Mouse (Mus musculus) embryonic facial prominence, embryonic 10.5 days (tissue): ENCODE results near the gene Zfp14. TPM values are rescaled to one million over a fixed set of nuclear protein-coding genes. Genes with fewer than 3 reads are reported as not detected.

ENCODE experiments used
- DNase-seq: peaks from one replicate; pipeline ENCODE4 v3.0.0-alpha.2; 2017; ENCODE audit warnings: low spot score
- H3K27ac ChIP-seq: fragments of 300-500 bp; sonication (generic); replicated peaks from 2 replicates; pipeline ENCODE4 v1.5.1; 2016; ENCODE audit warnings: mild to moderate bottlenecking
- H3K27me3 ChIP-seq: fragments of 300-500 bp; sonication (generic); replicated peaks from 2 replicates; pipeline ENCODE4 v1.6.1; 2016; ENCODE audit warnings: low read depth, mild to moderate bottlenecking; ENCODE audit not compliant: poor library complexity, severe bottlenecking
- H3K36me3 ChIP-seq: fragments of 300-500 bp; sonication (generic); replicated peaks from 2 replicates; pipeline ENCODE4 v1.6.1; 2016; ENCODE audit warnings: mild to moderate bottlenecking, moderate library complexity
- H3K4me1 ChIP-seq: fragments of 300-500 bp; sonication (generic); 2 replicates; pipeline ENCODE4 v1.6.1; 2016
- H3K4me3 ChIP-seq: fragments of 300-500 bp; sonication (generic); 2 replicates; pipeline ENCODE4 v1.5.1; 2016; ENCODE audit warnings: mild to moderate bottlenecking, moderate library complexity
- H3K9me3 ChIP-seq: fragments of 300-500 bp; sonication (generic); 2 replicates; pipeline ENCODE4 v1.6.1; 2016; ENCODE audit warnings: mild to moderate bottlenecking
- WGBS: fragments of 180-500 bp; shearing (Covaris S2); methylation state at CpG from one replicate; pipeline ENCODE4 v1.1.7; 2016; 5-methylcytosine and 5-hydroxymethylcytosine counted together
- microRNA-seq: library from miRNA; unstranded; fragments of <30 nt; microRNA quantifications from one replicate; pipeline ENCODE4, GENCODE M21; 2017
- polyA plus RNA-seq: library from polyadenylated mRNA; unstranded; fragments of >200 nt; fragmentation: Nextera tagmentation; extraction: Ambion mirVana; gene quantifications from 2 replicates; pipeline ENCODE4 v1.2.1, GENCODE M21; 2016

Gene Zfp14
- polyA plus RNA-seq, 1 experiment from 2014 or later, result 4.5 TPM

- DNase-seq, result no peak
- Histone ChIP-seq H3K9me3 (peaks cover 3% of the 10 kb centered on the region; the same call in 1 of the 2 replicates), H3K4me1 (no peaks in the 10 kb centered on the region), H3K27me3 (no peaks in the 10 kb centered on the region), H3K36me3 (peaks cover 94% of the 10 kb centered on the region), H3K4me3 (no peak overlapping the region), H3K27ac (no peak overlapping the region)
- WGBS, result 96% methylated on average over 8 of the region's 8 CpGs
Measured at GRCm38 (mm10) chr7:29992698-29993097, 58.5 kb downstream of the Zfp14 start.

- DNase-seq, result no peak
- Histone ChIP-seq H3K4me1 (peaks cover 12% of the 10 kb centered on the region), H3K4me3 (no peak overlapping the region), H3K36me3 (peaks cover 81% of the 10 kb centered on the region), H3K9me3 (peaks cover 3% of the 10 kb centered on the region; the same call in 1 of the 2 replicates), H3K27me3 (no peaks in the 10 kb centered on the region), H3K27ac (no peak overlapping the region)
- WGBS, result 87% methylated on average over 11 of the region's 11 CpGs
Measured at GRCm38 (mm10) chr7:29989031-29989430, 62.1 kb downstream of the Zfp14 start.

GRCm38 (mm10) chr7:29987551-29987950 is 63.6 kb downstream of the Zfp14 start:
- Histone ChIP-seq H3K9me3 (no peaks in the 10 kb centered on the region), H3K4me3 (no peak overlapping the region), H3K4me1 (peaks cover 18% of the 10 kb centered on the region), H3K27me3 (no peaks in the 10 kb centered on the region), H3K36me3 (peaks cover 67% of the 10 kb centered on the region), H3K27ac (no peak overlapping the region)
- 90% methylated on average over 5 of the region's 5 CpGs for WGBS
- no peak for DNase-seq

Small RNAs within 50 kb of the gene (microRNA-seq; reads per million reads assigned to microRNA genes)
- gene Gm23368, result not detected

Other genes starting within 250 kb of the Zfp14 start
- gene Zfp790, start 235.3 kb downstream of the Zfp14 start, polyA plus RNA-seq, result 15.9 and 16.4 TPM in 2 replicates
- 10.1 and 10.7 TPM in 2 replicates for gene Zfp940, start 197.7 kb downstream of the Zfp14 start, polyA plus RNA-seq
- gene Zfp420, start 191.4 kb downstream of the Zfp14 start, polyA plus RNA-seq, result 8.1 and 8.6 TPM in 2 replicates
- gene Zfp27, start 144.8 kb downstream of the Zfp14 start, polyA plus RNA-seq, result 9.5 and 10.0 TPM in 2 replicates
- 4.6 and 6.3 TPM in 2 replicates for gene Zfp383, start 143.2 kb downstream of the Zfp14 start, polyA plus RNA-seq
- 13.9 and 14.7 TPM in 2 replicates for gene Zfp74, start 97.3 kb downstream of the Zfp14 start, polyA plus RNA-seq
- 30.4 and 34.3 TPM in 2 replicates for gene Zfp568, start 67.4 kb downstream of the Zfp14 start, polyA plus RNA-seq
- gene Zfp82, start 21.5 kb upstream of the Zfp14 start, polyA plus RNA-seq, result 5.6 and 6.4 TPM in 2 replicates
- 1.6 and 4.8 TPM in 2 replicates for gene Gm26920, start 39.0 kb upstream of the Zfp14 start, polyA plus RNA-seq
- 20.0 and 21.0 TPM in 2 replicates for gene Zfp566, start 39.1 kb upstream of the Zfp14 start, polyA plus RNA-seq
- gene Zfp260, start 43.4 kb upstream of the Zfp14 start, polyA plus RNA-seq, result 119 and 127 TPM in 2 replicates
- 9.7 and 11.4 TPM in 2 replicates for gene Zfp382, start 70.6 kb upstream of the Zfp14 start, polyA plus RNA-seq
- 19.9 and 20.1 TPM in 2 replicates for gene Zfp146, start 118.4 kb upstream of the Zfp14 start, polyA plus RNA-seq
- 2.5 and 4.2 TPM in 2 replicates for gene Cox7a1, start 132.8 kb upstream of the Zfp14 start, polyA plus RNA-seq
- gene Capns1, start 147.4 kb upstream of the Zfp14 start, polyA plus RNA-seq, result 54.8 and 61.9 TPM in 2 replicates
- 174 and 177 TPM in 2 replicates for gene Polr2i, start 180.6 kb upstream of the Zfp14 start, polyA plus RNA-seq
- gene Tbcb, start 180.9 kb upstream of the Zfp14 start, polyA plus RNA-seq, result 270 and 275 TPM in 2 replicates
- gene Ovol3, start 184.3 kb upstream of the Zfp14 start, polyA plus RNA-seq, result not detected in 2 replicates
- gene Thap8, start 228.7 kb upstream of the Zfp14 start, polyA plus RNA-seq, result 0.45 and 0.90 TPM in 2 replicates
- 17.8 and 18.2 TPM in 2 replicates for gene Wdr62, start 229.0 kb upstream of the Zfp14 start, polyA plus RNA-seq
- 53.0 and 53.4 TPM in 2 replicates for gene Clip3, start 240.3 kb upstream of the Zfp14 start, polyA plus RNA-seq